Mouse (Mus musculus): ENCODE results near the gene Abca17. TPM values are rescaled to one million over a fixed set of nuclear protein-coding genes. Genes with fewer than 3 reads are reported as not detected.
A peak's percentile ranks its signal among the peaks of the same experiment; 100 is the strongest.

Gene Abca17
- not detected in 2 replicates for polyA plus RNA-seq (2014; fragmentation: Nextera tagmentation; extraction: Ambion mirVana)

DNA sequence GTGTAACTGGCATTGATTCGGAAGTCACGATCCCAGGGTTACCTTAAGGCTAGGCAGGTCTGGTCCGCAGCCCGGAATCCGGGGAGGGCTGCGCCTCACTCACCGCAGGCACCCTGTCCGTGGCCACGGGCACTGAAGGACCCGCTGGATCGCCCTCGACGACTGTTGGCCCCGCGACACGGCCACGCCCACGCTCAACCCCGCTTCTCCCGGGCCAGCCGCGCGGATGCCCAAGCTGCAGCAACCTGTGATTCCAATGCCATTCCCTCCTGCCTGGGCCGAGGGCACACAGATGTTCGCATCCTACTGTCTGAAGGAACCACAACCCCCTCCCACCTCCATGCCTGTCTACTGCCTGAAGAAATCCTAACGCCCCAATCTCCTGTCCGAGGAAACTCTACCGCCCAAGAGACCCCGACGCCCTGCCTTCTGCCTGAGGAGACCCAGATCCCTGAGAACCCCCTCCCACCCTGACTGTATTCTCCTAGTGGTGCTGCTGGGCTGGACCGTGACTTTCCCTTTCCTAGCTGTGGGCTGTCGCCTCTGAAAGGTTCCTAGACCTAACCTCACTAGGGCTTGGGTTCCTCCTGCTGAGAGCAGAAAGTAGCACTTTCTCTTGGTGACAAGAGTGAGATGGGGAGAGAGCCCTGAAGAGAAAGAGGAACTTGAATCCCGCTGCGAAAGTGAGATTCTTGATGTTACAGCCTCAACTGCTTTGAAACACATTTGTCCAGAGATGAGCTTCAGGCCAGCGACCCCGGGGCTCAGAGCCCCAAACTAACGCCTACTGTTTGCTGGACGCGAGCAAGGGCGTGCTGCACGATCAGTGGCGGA lies at the start of gene Abca17:
Abca17 (minus strand) TSS at position 143 of the 834 bp plus-strand sequence.
- Histone ChIP-seq H3K4me1 (ENCODE audit: insufficient read depth) (peaks cover 6% of the 10 kb centered on the region; the same call in 1 of the 2 replicates), H3K36me3 (ENCODE audit: insufficient read depth) (no peaks in the 10 kb centered on the region), H3K4me2 (peak within 1 kb of the TSS; percentile 94), H3K4me3 (ENCODE audit: low read depth, low read length) (peak within 1 kb of the TSS; percentile 71), H3K9ac (peak within 1 kb of the TSS; percentile 73), H3K27me3 (ENCODE audit: insufficient read depth, low read length) (peaks cover 24% of the 10 kb centered on the region), H3K27ac (ENCODE audit: low read depth) (no peak within 1 kb of the TSS), H3K9me3 (ENCODE audit: low read depth, low read length) (no peaks in the 10 kb centered on the region)
- DNase-seq (no peak), ATAC-seq (ENCODE audit: insufficient read depth) (no peak; the same call in 1 of the 2 replicates)
- no peak for TF ChIP-seq CTCF (IDR thresholded peaks at IDR 0.05; ENCODE audit: low read depth)
- WGBS = 3% methylated on average over 42 of the region's 42 CpGs

DNA sequence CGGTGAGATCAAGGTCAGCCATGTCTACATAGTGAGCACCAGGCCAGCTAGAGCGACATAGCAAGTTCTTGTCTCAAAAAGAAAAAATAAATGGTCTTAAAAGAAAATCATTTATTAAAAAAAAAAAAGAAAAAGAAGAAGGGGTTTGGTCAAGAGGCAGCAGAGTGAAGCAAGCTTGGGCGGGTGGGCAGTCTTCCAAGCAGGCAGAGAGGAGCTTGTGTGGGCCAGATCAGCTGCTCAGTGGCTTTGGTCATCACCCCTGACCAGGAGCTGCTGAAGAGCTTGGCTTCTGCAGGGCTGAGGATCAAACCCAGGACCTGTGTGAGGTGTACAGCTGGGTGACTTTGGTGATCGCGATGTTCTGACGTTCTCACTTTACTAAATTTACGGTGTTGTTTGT lies 43.6 kb upstream of the Abca17 start:
- no peak overlapping the region for H3K27ac ChIP-seq (ENCODE audit: low read depth)
- no peak overlapping the region for H3K4me3 ChIP-seq (ENCODE audit: low read depth, low read length)
- no peak overlapping the region for H3K4me2 ChIP-seq
- ATAC-seq (ENCODE audit: insufficient read depth) (no peak), DNase-seq (no peak)
- H3K9ac ChIP-seq = no peak overlapping the region
- no peaks in the 10 kb centered on the region for H3K4me1 ChIP-seq (ENCODE audit: insufficient read depth)
- no peaks in the 10 kb centered on the region for H3K27me3 ChIP-seq (ENCODE audit: insufficient read depth, low read length)
- TF ChIP-seq CTCF (IDR thresholded peaks at IDR 0.05; ENCODE audit: low read depth) = no peak
- H3K36me3 ChIP-seq (ENCODE audit: insufficient read depth) = peaks cover 9% of the 10 kb centered on the region; the same call in 1 of the 2 replicates
- H3K9me3 ChIP-seq (ENCODE audit: low read depth, low read length) = no peaks in the 10 kb centered on the region
- 80% methylated on average over 7 of the region's 7 CpGs for WGBS

DNA sequence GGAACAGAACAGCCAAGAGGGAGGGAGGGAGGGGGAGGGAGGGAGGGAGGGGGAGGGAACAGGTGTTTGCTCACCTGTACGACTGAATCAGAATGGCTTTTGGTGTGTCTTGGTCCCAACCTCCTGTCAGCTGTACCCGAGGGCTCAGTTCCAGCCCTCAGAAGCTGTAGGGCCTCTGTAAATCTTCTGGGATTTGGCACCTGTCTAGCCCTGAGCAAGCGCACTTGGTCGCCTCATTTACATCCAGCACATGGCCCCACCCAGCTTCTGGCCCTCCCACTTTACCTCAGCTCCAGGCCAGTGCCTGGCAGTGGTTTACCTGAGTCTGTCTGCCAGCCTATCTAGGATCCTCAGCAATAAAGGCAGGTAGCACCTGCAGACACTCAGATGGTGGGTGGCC lies 42.7 kb upstream of the Abca17 start:
- WGBS = 21% methylated on average over 4 of the region's 4 CpGs
- H3K4me1 ChIP-seq (ENCODE audit: insufficient read depth) = no peaks in the 10 kb centered on the region
- H3K9me3 ChIP-seq (ENCODE audit: low read depth, low read length) = no peaks in the 10 kb centered on the region
- H3K27me3 ChIP-seq (ENCODE audit: insufficient read depth, low read length) = no peaks in the 10 kb centered on the region
- no peak overlapping the region for H3K4me3 ChIP-seq (ENCODE audit: low read depth, low read length)
- H3K36me3 ChIP-seq (ENCODE audit: insufficient read depth) = peaks cover 9% of the 10 kb centered on the region; the same call in 1 of the 2 replicates
- H3K4me2 ChIP-seq = no peak overlapping the region
- no peak overlapping the region for H3K9ac ChIP-seq
- ATAC-seq (ENCODE audit: insufficient read depth) (peak; percentile 83), DNase-seq (peak; percentile 28)
- no peak for TF ChIP-seq CTCF (IDR thresholded peaks at IDR 0.05; ENCODE audit: low read depth)
- H3K27ac ChIP-seq (ENCODE audit: low read depth) = peak overlapping the region; percentile 60; the same call in 1 of the 2 replicates

DNA sequence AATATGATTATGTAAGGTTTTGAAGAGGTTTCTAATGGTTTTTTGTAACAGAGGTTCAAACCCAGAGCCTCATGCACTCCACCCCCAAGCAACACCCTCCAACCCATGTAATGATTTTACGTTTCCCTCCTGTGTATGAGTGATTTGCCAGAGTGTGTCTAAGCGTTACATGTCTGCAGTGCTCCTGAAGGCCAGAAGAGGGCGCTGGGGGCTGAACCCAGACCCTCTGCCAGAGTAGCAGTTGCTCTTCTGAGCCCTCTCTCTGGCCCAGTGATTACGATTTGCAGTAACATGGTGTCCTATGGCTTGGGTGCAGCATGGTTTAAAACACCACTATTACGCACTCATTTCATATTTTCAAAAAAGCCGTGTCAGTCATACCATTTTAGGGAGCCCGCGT lies 40.3 kb upstream of the Abca17 start:
- no peak overlapping the region for H3K27ac ChIP-seq (ENCODE audit: low read depth)
- H3K27me3 ChIP-seq (ENCODE audit: insufficient read depth, low read length) = no peaks in the 10 kb centered on the region
- peaks cover 14% of the 10 kb centered on the region; the same call in 1 of the 2 replicates for H3K36me3 ChIP-seq (ENCODE audit: insufficient read depth)
- TF ChIP-seq CTCF (IDR thresholded peaks at IDR 0.05; ENCODE audit: low read depth) = peak; percentile 51
- peak; percentile 22 for DNase-seq
- H3K9me3 ChIP-seq (ENCODE audit: low read depth, low read length) = no peaks in the 10 kb centered on the region
- no peak overlapping the region for H3K4me2 ChIP-seq
- no peak for ATAC-seq (ENCODE audit: insufficient read depth)
- 61% methylated on average over 8 of the region's 8 CpGs for WGBS
- H3K9ac ChIP-seq = no peak overlapping the region
- no peaks in the 10 kb centered on the region for H3K4me1 ChIP-seq (ENCODE audit: insufficient read depth)
- no peak overlapping the region for H3K4me3 ChIP-seq (ENCODE audit: low read depth, low read length)

DNA sequence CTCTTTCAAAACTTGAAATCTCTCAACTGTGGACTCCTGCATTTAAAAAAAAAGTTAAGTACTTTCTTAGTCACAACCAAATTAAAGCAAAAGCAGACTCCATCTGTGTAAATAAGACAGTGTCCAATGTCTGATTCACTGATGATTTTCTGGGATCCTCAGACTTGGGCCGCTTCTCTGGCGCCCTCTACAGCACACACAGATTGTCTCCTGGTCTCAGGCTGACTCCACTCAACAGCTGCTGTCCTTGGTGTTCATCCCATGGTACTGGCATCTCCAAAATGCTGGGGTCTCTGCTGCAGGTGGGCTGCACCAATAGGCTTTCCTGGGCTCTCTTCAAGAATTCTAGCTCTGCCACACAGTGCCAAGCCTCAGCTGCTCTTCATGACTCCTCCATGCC lies 39.0 kb upstream of the Abca17 start:
- Histone ChIP-seq H3K36me3 (ENCODE audit: insufficient read depth) (peaks cover 14% of the 10 kb centered on the region; the same call in 1 of the 2 replicates), H3K27me3 (ENCODE audit: insufficient read depth, low read length) (no peaks in the 10 kb centered on the region), H3K4me3 (ENCODE audit: low read depth, low read length) (no peak overlapping the region), H3K4me2 (no peak overlapping the region), H3K27ac (ENCODE audit: low read depth) (no peak overlapping the region), H3K4me1 (ENCODE audit: insufficient read depth) (no peaks in the 10 kb centered on the region), H3K9me3 (ENCODE audit: low read depth, low read length) (no peaks in the 10 kb centered on the region), H3K9ac (no peak overlapping the region)
- WGBS = 1% methylated on average over 2 of the region's 2 CpGs
- peak; percentile 82 for DNase-seq
- ATAC-seq (ENCODE audit: insufficient read depth) = no peak
- TF ChIP-seq CTCF (IDR thresholded peaks at IDR 0.05; ENCODE audit: low read depth) = peak; percentile 78

DNA sequence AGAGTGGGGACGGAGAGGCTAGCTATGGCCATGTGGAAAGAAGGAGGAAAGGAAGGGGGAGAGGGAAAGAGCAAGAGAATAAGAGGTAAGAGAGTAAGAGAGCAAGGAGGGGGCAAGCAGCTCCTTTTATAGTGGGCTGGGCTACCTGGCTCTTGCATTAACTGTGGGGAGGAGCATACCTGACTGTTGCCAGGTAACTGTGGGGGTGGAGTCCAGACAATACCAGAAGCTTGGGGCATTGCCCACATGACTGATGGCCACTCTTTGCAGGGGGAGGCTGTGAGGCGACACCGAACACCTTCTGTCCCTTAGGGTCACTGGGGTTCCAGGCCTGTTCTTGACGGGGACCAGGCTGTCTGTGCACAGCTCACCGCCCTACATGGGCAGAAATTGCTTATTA lies 37.8 kb upstream of the Abca17 start:
- ATAC-seq (ENCODE audit: insufficient read depth) (no peak), DNase-seq (no peak)
- no peaks in the 10 kb centered on the region for H3K27me3 ChIP-seq (ENCODE audit: insufficient read depth, low read length)
- no peak overlapping the region for H3K4me2 ChIP-seq
- no peaks in the 10 kb centered on the region for H3K4me1 ChIP-seq (ENCODE audit: insufficient read depth)
- WGBS = 69% methylated on average over 5 of the region's 5 CpGs
- no peak overlapping the region for H3K27ac ChIP-seq (ENCODE audit: low read depth)
- no peak overlapping the region for H3K4me3 ChIP-seq (ENCODE audit: low read depth, low read length)
- H3K36me3 ChIP-seq (ENCODE audit: insufficient read depth) = peaks cover 14% of the 10 kb centered on the region; the same call in 1 of the 2 replicates
- H3K9me3 ChIP-seq (ENCODE audit: low read depth, low read length) = no peaks in the 10 kb centered on the region
- no peak for TF ChIP-seq CTCF (IDR thresholded peaks at IDR 0.05; ENCODE audit: low read depth)
- H3K9ac ChIP-seq = no peak overlapping the region

DNA sequence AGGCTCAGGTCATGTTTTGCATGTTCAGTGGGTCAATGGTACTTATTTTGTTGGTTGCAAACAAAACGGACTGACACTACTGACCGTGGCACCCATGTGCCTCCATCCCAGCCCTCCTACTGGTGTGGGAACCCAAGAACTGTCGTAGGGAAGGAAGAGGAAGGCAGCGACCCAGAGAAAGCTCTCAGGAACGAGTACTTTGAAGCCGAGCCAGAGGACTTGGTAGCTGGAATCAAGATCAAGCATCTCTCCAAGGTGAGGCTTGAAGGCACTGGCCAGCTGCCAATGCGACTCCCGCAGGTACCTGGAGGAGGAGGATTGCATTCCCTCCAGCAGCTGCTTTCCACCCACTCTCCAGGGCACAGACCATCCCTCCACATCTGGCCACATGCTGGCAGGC lies 32.9 kb upstream of the Abca17 start:
- DNase-seq (peak; percentile 25), ATAC-seq (ENCODE audit: insufficient read depth) (no peak)
- H3K4me1 ChIP-seq (ENCODE audit: insufficient read depth) = no peaks in the 10 kb centered on the region
- H3K27ac ChIP-seq (ENCODE audit: low read depth) = no peak overlapping the region
- H3K9ac ChIP-seq = no peak overlapping the region
- no peaks in the 10 kb centered on the region for H3K9me3 ChIP-seq (ENCODE audit: low read depth, low read length)
- WGBS = 63% methylated on average over 8 of the region's 8 CpGs
- H3K27me3 ChIP-seq (ENCODE audit: insufficient read depth, low read length) = no peaks in the 10 kb centered on the region
- H3K4me3 ChIP-seq (ENCODE audit: low read depth, low read length) = no peak overlapping the region
- H3K36me3 ChIP-seq (ENCODE audit: insufficient read depth) = peaks cover 15% of the 10 kb centered on the region; the same call in 1 of the 2 replicates
- no peak for TF ChIP-seq CTCF (IDR thresholded peaks at IDR 0.05; ENCODE audit: low read depth)
- H3K4me2 ChIP-seq = no peak overlapping the region

Measured in lung, embryonic 14.5 days (tissue).